Mouse (Mus musculus) embryonic stem cell, embryonic (primary cell): ENCODE measurements at regions not wholly inside any gene's neighbourhood (a gene's known extent, or its start where the extent isn't known, plus 50 kb on each side); places are given as distances from the start of the nearest gene placed in this dataset.

ENCODE experiments used
- CTCF ChIA-PET, 4 experiments: fragments of 300-600 bp in 2 of 4; fragments of 350-600 bp in 2 of 4; sonication (Branson Sonifier 250); formaldehyde crosslinking; loops; one replicate each; lab custom pipeline; 2022; ENCODE audit warnings: inconsistent platforms in 2 of 4; lab: Charles Lee
- POLR2A ChIA-PET, 4 experiments: fragments of 300-600 bp in 2 of 4; fragments of 350-600 bp in 2 of 4; sonication (Branson Sonifier 250); formaldehyde crosslinking; loops; one replicate each; lab custom pipeline; 2022; ENCODE audit warnings: antibody characterized with exemption in 4 of 4, inconsistent platforms in 1 of 4; lab: Charles Lee

- ChIA-PET POLR2A (no interaction called here), CTCF (no interaction called here)
These were observed 671.2 kb upstream of the Stxbp6 start for GRCm38 (mm10) chr12:45745697-45746096.

GRCm38 (mm10) chr12:45744619-45745018, 670.1 kb upstream of the Stxbp6 start:
- CTCF ChIA-PET = no interaction called here
- POLR2A ChIA-PET = interaction anchor here in 1 of 4 experiments (0.7 kb wide), 1 partner anchor 255 kb away, joined by 3 read pairs; no protein-coding TSS in a partner anchor

DNA sequence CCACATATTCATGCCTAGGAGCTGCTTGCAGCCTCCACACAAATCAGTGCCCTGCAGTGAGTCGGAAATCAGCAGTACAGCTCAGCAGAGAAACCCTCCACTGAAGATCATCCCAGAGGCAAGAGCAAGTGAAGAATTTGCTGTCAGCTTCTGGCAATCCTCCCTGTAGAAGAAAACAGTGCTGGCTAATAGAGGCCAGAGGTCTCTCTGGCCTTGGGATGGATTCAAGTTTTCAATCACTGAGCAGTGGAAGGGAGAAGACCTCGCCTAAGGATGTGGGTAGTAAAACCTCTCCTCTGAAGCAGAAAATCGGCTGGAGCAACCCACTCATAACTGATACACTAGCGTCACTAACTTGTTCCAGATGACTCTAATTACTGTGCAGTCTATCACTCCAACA, 659.2 kb upstream of the Stxbp6 start:
- CTCF ChIA-PET = interaction anchor here in 1 of 4 experiments (0.6 kb wide), 1 partner anchor 20 kb away, joined by 8 read pairs; no protein-coding TSS in a partner anchor
- POLR2A ChIA-PET = no interaction called here

GRCm38 (mm10) chr12:45724565-45725370, 650.3 kb upstream of the Stxbp6 start:
- ChIA-PET POLR2A (no interaction called here), CTCF (no interaction called here)

DNA sequence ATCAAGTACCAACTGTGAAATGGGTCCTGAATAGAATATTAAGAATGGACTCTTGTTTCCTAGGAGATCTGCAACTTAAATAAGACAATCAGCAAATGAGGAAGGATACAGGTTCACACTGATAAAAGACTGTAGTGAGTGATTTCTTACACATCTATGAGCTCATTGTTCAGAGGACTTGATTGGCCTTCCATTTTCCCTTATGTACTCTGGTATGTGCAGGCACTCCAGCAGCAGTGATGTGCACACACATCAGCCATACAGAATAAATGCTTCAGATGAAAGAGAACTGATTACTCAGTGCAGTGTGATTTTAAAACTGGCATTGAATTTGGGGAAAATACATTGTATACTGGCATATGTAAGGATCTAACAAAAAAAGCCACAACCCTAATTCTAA, 636.8 kb upstream of the Stxbp6 start:
- CTCF ChIA-PET = no interaction called here
- POLR2A ChIA-PET = no interaction called here

DNA sequence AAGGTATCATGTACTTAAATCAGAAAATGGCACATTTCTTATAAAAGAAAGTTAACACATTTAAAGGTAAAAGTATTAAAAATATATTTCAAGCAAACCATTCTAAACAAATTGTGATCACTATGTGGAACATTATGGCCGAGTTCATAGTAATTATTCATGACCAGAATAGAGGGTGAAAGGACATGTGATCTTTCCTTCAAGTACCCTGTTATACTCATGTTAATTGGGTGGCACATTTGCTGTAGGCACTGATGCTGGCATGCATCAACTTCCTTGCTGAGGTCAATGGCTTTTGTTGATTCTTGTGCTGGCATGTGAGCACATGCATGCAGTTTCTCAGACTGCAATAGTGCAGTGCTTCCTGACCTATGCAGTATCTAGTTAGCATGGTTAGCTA, 636.3 kb upstream of the Stxbp6 start:
- ChIA-PET POLR2A (no interaction called here), CTCF (no interaction called here)

DNA sequence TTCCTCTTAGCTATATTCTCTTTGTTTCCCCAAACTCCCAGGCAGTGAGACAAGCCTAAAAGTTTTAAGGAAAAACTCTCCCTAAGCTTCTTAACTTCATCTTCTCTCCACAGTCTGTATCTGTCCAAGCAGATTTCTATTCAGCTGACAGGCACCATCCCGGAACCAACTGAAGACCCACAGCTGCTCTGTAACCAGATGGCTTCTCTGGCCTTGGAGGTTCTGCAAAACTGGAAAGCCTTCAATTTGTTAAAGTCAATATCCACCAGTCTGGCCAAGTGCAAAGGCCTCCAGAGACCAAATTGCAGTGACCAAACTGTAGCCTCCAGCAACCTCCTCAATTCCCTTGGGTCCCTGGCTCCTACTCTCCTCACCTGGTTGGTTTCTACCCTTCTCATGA, 614.8 kb upstream of the Stxbp6 start:
- ChIA-PET CTCF (no interaction called here), POLR2A (no interaction called here)

- POLR2A ChIA-PET = no interaction called here
- CTCF ChIA-PET = no interaction called here
These were observed 612.3 kb upstream of the Stxbp6 start for GRCm38 (mm10) chr12:45686765-45687164.

GRCm38 (mm10) chr12:45672361-45672760, 597.9 kb upstream of the Stxbp6 start:
- POLR2A ChIA-PET = no interaction called here
- CTCF ChIA-PET = no interaction called here

DNA sequence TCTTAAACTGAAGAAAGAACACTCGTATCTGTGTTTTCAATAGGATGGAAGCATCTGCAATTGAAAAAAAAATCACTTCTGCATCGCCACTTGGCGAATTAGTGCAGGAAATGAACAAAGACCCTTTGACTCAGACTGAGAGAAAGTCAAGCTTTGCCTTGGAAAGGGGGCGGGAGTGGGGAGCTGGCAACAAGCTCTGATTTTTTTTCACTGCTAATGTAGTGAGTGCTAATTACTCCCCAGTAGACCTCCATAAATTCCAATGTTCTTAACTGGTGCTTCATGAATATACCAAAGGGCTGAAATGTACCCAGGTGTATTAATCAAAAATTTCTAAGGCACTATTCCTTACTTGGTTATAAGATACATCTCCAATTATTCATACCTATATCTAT, 597.0 kb upstream of the Stxbp6 start:
- ChIA-PET POLR2A (no interaction called here), CTCF (no interaction called here)

DNA sequence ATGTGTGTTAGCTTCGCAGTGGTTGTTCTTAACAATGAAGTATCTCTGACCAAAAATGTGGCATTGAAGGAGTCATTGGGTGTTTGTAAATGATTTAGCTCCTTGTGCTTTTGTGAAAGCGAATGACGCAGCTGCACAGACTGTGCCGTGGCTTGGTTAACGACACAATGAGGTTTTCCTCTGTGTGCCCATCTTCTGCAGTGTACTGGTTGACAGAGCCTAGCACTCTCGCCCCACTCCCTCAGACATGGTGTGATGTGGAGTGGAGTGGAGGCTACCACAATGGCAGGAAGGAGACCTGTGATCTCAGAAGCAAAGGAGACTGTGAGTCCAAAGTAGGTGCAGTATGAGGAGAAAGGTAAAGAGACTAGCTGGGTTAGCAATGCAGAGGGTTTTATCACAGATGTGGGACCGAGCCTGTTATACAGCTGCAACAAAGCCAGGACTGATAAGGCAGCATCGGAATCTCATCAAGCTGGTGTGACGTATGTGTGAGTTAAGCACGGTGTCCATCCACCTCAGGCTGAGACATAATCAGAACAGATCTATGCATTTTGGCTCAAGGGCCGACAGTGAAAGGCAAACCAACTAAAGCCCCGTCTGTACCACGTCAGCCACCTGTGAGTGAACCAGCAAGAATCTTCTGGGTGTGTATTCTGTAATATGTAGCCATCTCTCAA, 596.5 kb upstream of the Stxbp6 start:
- POLR2A ChIA-PET = no interaction called here
- CTCF ChIA-PET = no interaction called here

- POLR2A ChIA-PET = no interaction called here
- CTCF ChIA-PET = no interaction called here
These were observed 595.9 kb upstream of the Stxbp6 start for GRCm38 (mm10) chr12:45670246-45670873.

DNA sequence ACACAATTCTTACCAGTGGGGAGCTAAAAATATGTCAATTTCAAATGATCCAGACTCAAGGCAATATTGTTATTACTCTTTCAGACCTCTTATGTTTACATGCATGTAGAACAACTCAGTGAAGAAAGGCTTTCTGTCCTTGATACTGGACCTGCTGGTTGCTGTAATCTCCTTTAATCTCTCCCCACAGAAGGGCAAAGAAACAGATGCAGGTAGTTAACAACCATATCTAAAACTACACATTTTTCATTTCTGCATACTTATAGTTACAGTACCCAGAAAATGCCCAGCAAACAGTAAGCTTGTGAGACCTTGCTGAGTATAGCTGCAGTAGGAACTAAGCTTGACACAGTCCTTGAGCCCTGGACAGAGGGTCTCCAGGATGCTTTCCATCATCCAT, 585.1 kb upstream of the Stxbp6 start:
- POLR2A ChIA-PET = no interaction called here
- CTCF ChIA-PET = no interaction called here

DNA sequence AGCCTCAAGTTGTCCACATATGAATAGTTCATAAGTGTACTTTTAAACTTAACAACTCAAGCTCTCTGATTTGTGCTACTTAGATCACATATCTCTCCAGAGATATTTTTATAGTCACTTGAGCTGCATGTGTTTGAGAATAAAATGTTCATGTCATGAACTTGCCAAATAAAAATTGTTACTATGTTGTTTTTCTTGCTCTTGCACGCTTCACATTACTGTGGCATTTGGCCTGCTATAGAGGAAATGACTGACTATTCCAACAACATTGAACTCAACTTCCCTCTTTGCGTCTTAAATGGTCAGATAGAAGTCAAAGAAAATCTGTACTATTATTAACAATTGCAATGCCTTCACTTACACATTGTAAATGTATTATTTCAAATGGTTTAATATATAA, 582.1 kb upstream of the Stxbp6 start:
- ChIA-PET POLR2A (no interaction called here), CTCF (no interaction called here)

- POLR2A ChIA-PET = no interaction called here
- CTCF ChIA-PET = interaction anchor here in 1 of 4 experiments (0.6 kb wide), 1 partner anchor 158 kb away, joined by 4 read pairs; no protein-coding TSS in a partner anchor
These were observed 574.1 kb upstream of the Stxbp6 start for GRCm38 (mm10) chr12:45648654-45649053.

DNA sequence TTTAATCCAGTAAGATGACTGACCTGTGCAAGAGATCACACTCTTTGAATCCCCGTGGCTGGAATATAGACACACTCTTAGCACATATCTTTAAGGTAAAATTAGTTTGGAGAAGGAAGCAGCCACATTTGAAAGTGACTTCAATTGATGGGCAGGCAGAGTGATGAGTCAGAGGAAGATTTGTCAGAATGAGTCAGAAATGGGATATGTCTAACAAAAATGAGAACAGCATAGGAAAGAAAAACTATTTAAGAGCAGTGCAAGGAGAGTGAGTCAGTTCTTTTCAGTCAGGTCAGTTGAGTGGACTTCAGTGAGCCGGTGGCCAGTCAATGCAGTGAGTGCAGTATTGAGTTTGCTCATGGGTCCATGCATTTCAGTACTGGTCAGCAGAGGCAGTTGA, 569.7 kb upstream of the Stxbp6 start:
- CTCF ChIA-PET = no interaction called here
- POLR2A ChIA-PET = no interaction called here

GRCm38 (mm10) chr12:45622830-45623229, 548.3 kb upstream of the Stxbp6 start:
- CTCF ChIA-PET = interaction anchor here in 1 of 4 experiments (0.5 kb wide), 1 partner anchor 307 kb away, joined by 4 read pairs; no protein-coding TSS in a partner anchor
- POLR2A ChIA-PET = interaction anchor here in 3 of 4 experiments (0.6 to 1.7 kb wide), 3 partner anchors 8 to 1034 kb away, joined by 3 to 10 read pairs (median 8); no protein-coding TSS in a partner anchor

DNA sequence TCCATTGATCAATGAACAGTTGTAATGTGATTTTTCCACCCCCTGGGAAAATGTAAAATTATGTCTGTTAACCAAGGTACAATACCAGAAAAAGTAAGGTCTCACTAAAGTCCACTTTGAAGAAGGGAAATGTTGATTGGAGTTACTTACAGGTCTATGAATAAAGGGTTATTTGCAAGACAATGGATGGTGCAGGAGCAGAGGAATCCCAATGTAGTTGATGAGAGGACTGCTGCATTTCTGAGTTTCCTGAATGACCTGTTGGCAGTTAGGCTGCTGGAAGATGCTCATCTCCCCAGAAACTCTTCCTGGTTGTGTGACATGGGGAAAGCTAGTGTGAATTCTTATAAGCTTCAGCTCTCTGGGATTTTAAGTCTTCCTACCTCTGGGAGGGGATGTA, 545.5 kb upstream of the Stxbp6 start:
- ChIA-PET CTCF (no interaction called here), POLR2A (no interaction called here)

DNA sequence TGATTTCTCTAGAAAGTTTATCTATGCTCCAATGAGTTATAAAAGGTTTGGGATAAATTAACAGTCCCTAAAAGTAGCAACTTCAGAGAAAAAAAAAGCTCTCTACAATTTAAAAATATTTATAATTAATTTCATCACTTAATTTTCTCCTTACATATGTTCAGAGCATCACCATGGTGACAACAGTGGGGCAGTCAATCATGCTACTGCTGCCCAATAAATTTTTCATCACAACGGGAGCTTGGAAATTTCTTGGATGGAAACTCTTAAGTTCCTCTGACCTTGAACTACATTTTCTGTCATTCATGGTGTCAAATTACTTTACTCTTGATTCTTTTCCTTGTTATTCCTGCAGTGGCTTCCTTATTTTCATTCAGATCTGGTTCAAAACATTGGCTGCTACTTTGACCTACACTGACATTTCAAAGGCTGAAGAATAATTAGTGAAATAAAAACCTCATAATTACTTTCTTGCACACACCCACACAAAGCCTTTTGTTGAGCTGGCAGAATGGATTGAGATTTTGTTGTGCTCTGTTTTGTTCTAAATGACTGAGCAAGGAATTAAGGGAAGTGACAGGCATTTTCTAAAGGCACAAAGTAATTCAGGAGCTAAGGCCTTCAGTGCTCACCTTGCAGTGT, 540.1 kb upstream of the Stxbp6 start:
- CTCF ChIA-PET = no interaction called here
- POLR2A ChIA-PET = interaction anchor here in 3 of 4 experiments (0.6 to 2.1 kb wide), 6 partner anchors 8 to 1014 kb away, joined by 3 to 10 read pairs (median 4); no protein-coding TSS in a partner anchor
